Mouse (Mus musculus): ENCODE measurements around the gene Fastkd5.

DNA sequence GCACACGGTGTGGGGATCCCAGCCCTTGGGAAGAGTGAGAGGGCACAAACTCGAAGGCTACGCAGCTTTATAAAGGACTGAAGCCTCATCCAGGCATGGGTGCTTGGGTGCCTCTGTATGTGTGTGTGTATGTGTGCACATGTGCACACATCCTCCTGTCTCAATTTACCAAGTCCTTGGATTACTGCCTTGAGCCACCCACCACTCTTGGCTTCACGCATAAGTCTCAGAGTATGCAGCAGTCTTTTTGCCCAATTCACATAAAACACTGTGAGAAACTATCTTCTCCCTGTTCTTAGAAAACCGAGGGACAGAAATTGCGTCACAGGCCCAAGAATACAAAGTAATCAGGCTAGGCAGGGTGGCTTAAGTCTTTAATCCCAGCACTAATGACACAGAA, 43.8 kb downstream of the Fastkd5 start:
- TF ChIP-seq POLR2A (IDR thresholded peaks at IDR 0.05; ENCODE audit: extremely low read depth, insufficient read depth, low read length), result no peak
- TF ChIP-seq CTCF (IDR thresholded peaks at IDR 0.05; ENCODE audit: extremely low read depth, insufficient read depth, low read length), result no peak
